ENCODE assay signal across 19 mouse cellular contexts in the genomic region with DNA sequence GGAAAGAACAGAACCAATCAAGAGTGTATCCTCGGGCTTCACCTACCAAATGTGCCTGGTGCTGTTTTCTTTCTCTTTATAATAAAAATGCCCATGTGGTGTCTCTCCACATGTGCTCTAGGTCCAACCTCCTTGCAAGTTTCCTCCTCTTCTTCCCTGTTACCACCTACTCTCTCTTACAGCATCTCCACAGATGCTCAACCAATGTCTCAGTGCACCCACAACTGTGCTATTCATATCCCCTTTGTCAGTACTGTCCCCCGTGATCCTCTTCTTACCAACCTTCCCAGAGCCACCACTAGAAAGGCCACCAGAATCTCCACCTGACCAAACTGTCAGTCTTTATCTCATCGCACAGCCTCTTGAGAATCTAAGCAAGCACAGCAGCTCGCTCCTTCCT.
"Had no signal": no experiment of that assay in that cellular context is flagged by ENCODE, and none has a peak within 500 bp of the region (broad histone marks: within the 10 kb centered on the region; RNA-seq: fewer than 3 reads in every experiment).

No protein-coding gene starts in this region.

- H3K27ac ChIP-seq: intestine, embryonic 15.5 days; kidney, embryonic 15.5 days; limb, embryonic 10.5 days; limb, embryonic 13.5 days; liver, embryonic 12.5 days; liver, embryonic 15.5 days; stomach, postnatal 0 days had no signal

- H3K4me3 ChIP-seq: intestine, embryonic 15.5 days; kidney, embryonic 15.5 days; limb, embryonic 10.5 days; limb, embryonic 13.5 days; liver, embryonic 12.5 days; liver, embryonic 15.5 days had no signal

- DNase-seq: kidney, adult 11 months; kidney, adult 8-10 months; kidney, postnatal 10 days; kidney, postnatal 4 days; liver; lung, adult 18-20 months; lung, postnatal 14 days; lung, postnatal 4 days; midbrain, embryonic 14.5 days; right cerebral cortex, postnatal 4 days; thymus, postnatal 25 days had no signal

- H3K36me3 ChIP-seq: intestine, embryonic 15.5 days; kidney, embryonic 15.5 days; limb, embryonic 10.5 days; limb, embryonic 13.5 days; liver, embryonic 12.5 days; liver, embryonic 15.5 days had no signal

- H3K9me3 ChIP-seq: intestine, embryonic 15.5 days; kidney, embryonic 15.5 days; limb, embryonic 10.5 days; limb, embryonic 13.5 days; liver, embryonic 12.5 days; liver, embryonic 15.5 days had no signal

- H3K4me1 ChIP-seq: intestine, embryonic 15.5 days; kidney, embryonic 15.5 days; liver, embryonic 12.5 days; liver, embryonic 15.5 days had no signal

- H3K9ac ChIP-seq: intestine, embryonic 15.5 days; kidney, embryonic 15.5 days; limb, embryonic 13.5 days; liver, embryonic 12.5 days; liver, embryonic 15.5 days had no signal

- H3K27me3 ChIP-seq: intestine, embryonic 15.5 days; kidney, embryonic 15.5 days; limb, embryonic 13.5 days; liver, embryonic 15.5 days had no signal

- ATAC-seq: intestine, embryonic 15.5 days; liver, embryonic 12.5 days had no signal

- H3K4me2 ChIP-seq: intestine, embryonic 15.5 days; kidney, embryonic 15.5 days; limb, embryonic 13.5 days; liver, embryonic 12.5 days; liver, embryonic 15.5 days; midbrain, embryonic 11.5 days had no signal
